Mouse (Mus musculus) activated CD4-positive, CD25-positive, alpha-beta regulatory T cell, adult 9 weeks (primary cell): Measurements from ENCODE around the gene Ddx52. TPM values are rescaled to one million over a fixed set of nuclear protein-coding genes. Genes with fewer than 3 reads are reported as not detected.

Experiments
- polyA plus RNA-seq: library from polyadenylated mRNA; unstranded; fragments of 100-300 nt; shearing (Covaris generic); gene quantifications from one replicate; pipeline ENCODE4 v1.2.1, GENCODE M21; 2017

The Ddx52 gene
- 64.9 TPM for polyA plus RNA-seq

DNA sequence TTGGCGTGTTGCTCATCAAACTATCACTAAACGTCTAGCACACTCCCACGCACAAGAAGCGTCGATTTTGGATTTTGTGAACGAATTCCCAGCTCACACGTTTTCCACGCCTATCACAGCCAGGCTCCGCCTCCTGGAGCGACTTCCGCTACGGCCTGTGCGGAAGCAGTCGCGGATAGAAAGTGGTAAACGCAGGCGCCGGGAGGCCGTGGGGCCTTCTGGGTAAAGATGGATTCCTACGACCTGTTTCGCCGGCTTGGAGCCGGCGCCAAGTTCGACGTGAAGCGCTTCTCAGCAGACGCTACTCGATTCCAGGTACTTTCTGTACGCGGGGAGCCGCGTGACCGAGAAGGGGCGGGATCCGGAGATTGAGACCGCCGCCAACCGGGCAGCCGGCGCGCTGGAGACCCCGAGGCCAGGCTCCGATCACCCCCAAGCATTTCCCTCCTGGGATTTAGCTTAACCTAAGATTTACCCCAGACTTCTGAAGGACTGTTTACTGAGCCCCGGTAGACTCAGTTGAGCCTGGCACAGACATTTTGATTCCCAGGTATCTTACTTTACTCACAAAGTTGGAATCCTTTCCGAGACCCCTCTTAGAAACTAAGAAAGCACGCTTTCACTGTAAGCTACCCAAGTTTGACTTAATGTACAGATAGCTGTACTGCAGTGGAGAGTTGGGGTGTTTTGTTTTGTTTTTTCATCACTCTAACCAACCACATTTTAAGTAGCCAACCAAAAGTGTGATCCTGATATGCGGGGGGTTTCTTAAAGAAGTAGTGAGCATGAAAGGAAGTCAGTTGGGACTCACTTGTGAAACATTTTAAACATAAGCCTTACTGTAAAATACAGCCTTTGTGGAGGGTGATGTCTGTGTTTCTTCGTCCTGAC, at the start of gene Ddx52:
TSS of gene Ddx52 (plus strand) at position 113 of the 891 bp plus-strand sequence.

DNA sequence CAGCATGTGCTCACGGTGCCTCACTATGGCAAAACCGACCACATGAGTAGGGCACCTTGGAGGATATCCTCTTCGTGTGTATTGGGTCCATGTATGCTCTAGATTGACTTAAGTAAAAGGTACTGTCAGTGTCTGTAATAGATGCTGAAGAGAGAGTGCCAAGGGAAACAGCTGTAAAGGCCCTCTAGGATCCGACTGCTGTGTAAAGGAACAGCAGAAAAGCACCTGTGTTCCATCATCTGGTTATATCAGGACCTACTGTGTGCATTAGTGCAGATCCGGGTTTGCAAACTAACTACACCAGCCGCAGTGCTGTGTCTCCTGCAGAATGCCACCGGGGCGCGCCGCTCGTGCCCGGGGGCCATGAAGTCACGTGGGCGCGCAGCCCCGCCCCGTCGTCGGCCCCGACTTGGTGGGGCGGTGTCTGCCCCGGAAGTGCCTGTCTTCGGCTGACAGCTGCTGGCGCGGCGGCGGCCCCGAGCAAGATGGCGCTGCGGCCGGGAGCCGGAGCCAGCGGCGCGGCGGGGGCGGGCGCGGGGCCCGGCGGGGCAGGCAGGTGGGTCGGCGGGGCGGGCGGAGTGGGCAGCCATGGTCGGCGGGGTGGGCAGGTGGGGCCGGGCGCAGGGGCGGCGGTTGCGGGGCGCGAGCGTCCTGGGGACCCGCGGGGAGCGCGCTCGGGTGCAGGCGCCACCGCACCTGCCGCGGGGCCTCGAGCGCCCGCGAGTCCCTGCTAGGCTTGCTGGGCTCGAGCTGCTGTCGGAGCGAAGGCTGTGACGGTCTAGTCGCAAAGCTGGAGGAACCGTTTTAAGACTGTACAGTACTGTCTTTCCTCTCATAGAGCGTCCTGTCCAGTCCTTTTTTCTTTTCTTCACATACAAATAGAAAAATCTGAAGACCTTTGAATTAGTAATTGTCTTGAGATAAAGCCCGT, 22.4 kb downstream of the Ddx52 start, which contains the start of gene Synrg:
TSS of gene Synrg (plus strand) at position 438 of the 931 bp plus-strand sequence.

Other genes starting within 250 kb of the Ddx52 start
- gene Wfdc17, start 238.1 kb upstream of the Ddx52 start, polyA plus RNA-seq = 0.92 TPM
- not detected for gene Wfdc18, start 233.0 kb upstream of the Ddx52 start, polyA plus RNA-seq
- not detected for gene Wfdc21, start 195.1 kb upstream of the Ddx52 start, polyA plus RNA-seq
- gene Heatr6, start 188.4 kb upstream of the Ddx52 start, polyA plus RNA-seq = 43.1 TPM
- gene Hnf1b, start 92.0 kb upstream of the Ddx52 start, polyA plus RNA-seq = 0.40 TPM
- 8.3 TPM for gene Synrg, start 22.4 kb downstream of the Ddx52 start, polyA plus RNA-seq
- 8.3 TPM for gene Dusp14, start 127.2 kb downstream of the Ddx52 start, polyA plus RNA-seq
- 10.9 TPM for gene Tada2a, start 187.5 kb downstream of the Ddx52 start, polyA plus RNA-seq
- gene Acaca, start 187.6 kb downstream of the Ddx52 start, polyA plus RNA-seq = 8.7 TPM
- gene Gm11437, start 225.4 kb downstream of the Ddx52 start, polyA plus RNA-seq = not detected